Mouse (Mus musculus) cerebellum, adult 2 months (tissue): ENCODE data around the gene Npb. TPM values are rescaled to one million over a fixed set of nuclear protein-coding genes. Genes with fewer than 3 reads are reported as not detected.

Source experiments
- DNase-seq, 2 experiments: peaks; one replicate each; pipeline ENCODE4 v3.0.0; 2021
- H3K27ac ChIP-seq: fragments of 200-500 bp; 2 replicates; pipeline ENCODE4 v1.5.1; 2012; ENCODE audit warnings: low read length, control low read depth, inconsistent platforms; ENCODE audit not compliant: insufficient read depth
- H3K27me3 ChIP-seq: fragments of 200-500 bp; 2 replicates; pipeline ENCODE4 v1.6.1; 2012; ENCODE audit warnings: inconsistent platforms, mild to moderate bottlenecking, low read length, moderate library complexity; ENCODE audit not compliant: control insufficient read depth, insufficient read depth
- H3K4me1 ChIP-seq: fragments of 200-500 bp; 2 replicates; pipeline ENCODE4 v1.6.1; 2011; ENCODE audit warnings: low read length; ENCODE audit not compliant: control insufficient read depth, insufficient read depth
- H3K4me3 ChIP-seq: fragments of 200-500 bp; replicated peaks from 2 replicates; pipeline ENCODE3; 2011; ENCODE audit warnings: mild to moderate bottlenecking, low read depth, low read length, control low read depth; ENCODE audit not compliant: insufficient read depth
- CTCF ChIP-seq: fragments of 200-500 bp; IDR thresholded peaks from 2 replicates; pipeline ENCODE4 v1.5.1; 2011; ENCODE audit warnings: low read depth, mild to moderate bottlenecking, control low read depth, low read length, moderate library complexity, borderline replicate concordance; ENCODE audit not compliant: insufficient read depth
- POLR2A ChIP-seq: fragments of 200-500 bp; IDR thresholded peaks from 2 replicates; pipeline ENCODE4 v1.6.1; 2011; ENCODE audit warnings: low read length, control low read depth, borderline replicate concordance; ENCODE audit not compliant: insufficient read depth
- WGBS: fragments of 180-500 bp; shearing (Covaris S2); methylation state at CpG from one replicate; pipeline ENCODE4 v1.1.7; 2018; 5-methylcytosine and 5-hydroxymethylcytosine counted together
- polyA plus RNA-seq: library from polyadenylated mRNA; depleted of rRNA; stranded (reverse); fragments of >200 nt; gene quantifications from 2 replicates; pipeline ENCODE4 v1.2.3, GENCODE M21; 2012

The Npb gene
- polyA plus RNA-seq, 1 experiment: 5.6 TPM

DNA sequence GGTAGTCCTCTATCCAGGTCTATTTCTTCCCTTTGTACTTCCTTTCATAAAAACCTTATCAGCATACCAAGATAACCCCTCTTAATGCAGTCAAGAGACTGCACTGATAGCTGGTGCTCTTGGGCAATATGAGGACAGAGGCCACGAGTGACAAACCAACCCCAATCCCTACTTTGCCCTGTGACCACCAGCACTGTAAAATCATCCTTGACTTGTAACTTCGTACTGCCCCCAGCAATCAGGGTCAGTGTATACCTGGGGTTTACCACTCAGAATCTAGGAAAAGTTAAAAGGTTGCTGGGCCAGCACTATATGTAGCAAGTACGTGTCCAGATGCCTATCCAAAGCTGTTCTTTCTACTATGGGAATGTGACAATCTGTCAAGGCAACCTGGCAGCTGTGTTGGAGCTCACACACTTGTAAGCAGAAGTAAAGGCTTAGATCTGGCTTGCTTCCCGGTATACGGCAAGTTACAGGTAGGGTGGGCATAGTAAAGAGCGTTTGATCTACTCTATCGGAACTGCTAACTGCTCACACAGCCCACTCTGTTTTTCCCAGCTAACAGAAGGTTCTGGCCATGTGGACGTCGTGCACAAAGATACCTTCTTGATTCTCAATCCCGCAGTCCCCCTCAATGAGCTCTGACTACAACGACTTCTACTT, 36.4 kb upstream of the Npb start:
- Histone ChIP-seq H3K27ac (peak overlapping the region; percentile 63; the same call in 1 of the 2 replicates), H3K27me3 (no peaks in the 10 kb centered on the region), H3K4me3 (peak overlapping the region; percentile 92), H3K4me1 (no peaks in the 10 kb centered on the region)
- WGBS: 8% methylated on average over 11 of the region's 11 CpGs
- TF ChIP-seq CTCF (no peak), POLR2A (no peak)
- DNase-seq: no peak

DNA sequence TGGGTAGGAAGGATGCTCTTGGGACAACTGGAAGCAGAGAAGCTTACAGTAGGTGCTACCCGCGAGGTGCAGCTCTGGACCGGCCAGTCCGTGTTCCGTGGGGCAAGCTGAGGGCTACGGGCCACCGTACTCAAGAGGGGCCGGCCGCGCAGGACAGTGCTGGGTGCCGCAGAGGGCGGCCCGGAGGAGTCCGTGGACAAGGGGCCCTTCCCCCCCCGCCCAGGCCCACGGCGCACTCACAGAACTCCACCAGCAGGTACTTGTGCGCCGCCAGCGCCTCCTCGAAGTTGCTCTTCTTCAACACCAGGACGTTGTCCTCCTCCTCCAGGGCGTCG, 35.9 kb upstream of the Npb start:
- peak overlapping the region; percentile 92 for H3K4me3 ChIP-seq
- WGBS: under 1% methylated on average over 22 of the region's 24 CpGs
- no peaks in the 10 kb centered on the region for H3K27me3 ChIP-seq
- peak overlapping the region; percentile 63 for H3K27ac ChIP-seq
- no peak for DNase-seq
- TF ChIP-seq CTCF (no peak), POLR2A (no peak)
- no peaks in the 10 kb centered on the region for H3K4me1 ChIP-seq

GRCm38 (mm10) chr11:120572752-120573584, 35.3 kb upstream of the Npb start, which contains the start of gene P4hb:
TSS of gene P4hb (minus strand) at chr11:120573253.
- WGBS: under 1% methylated on average over 94 of the region's 94 CpGs
- peak; percentile 97 for TF ChIP-seq POLR2A
- no peak for TF ChIP-seq CTCF
- Histone ChIP-seq H3K4me3 (peak within 1 kb of the TSS; percentile 92), H3K27me3 (no peaks in the 10 kb centered on the region), H3K27ac (peak within 1 kb of the TSS; percentile 78), H3K4me1 (no peaks in the 10 kb centered on the region)
- DNase-seq: peak; percentile 100

DNA sequence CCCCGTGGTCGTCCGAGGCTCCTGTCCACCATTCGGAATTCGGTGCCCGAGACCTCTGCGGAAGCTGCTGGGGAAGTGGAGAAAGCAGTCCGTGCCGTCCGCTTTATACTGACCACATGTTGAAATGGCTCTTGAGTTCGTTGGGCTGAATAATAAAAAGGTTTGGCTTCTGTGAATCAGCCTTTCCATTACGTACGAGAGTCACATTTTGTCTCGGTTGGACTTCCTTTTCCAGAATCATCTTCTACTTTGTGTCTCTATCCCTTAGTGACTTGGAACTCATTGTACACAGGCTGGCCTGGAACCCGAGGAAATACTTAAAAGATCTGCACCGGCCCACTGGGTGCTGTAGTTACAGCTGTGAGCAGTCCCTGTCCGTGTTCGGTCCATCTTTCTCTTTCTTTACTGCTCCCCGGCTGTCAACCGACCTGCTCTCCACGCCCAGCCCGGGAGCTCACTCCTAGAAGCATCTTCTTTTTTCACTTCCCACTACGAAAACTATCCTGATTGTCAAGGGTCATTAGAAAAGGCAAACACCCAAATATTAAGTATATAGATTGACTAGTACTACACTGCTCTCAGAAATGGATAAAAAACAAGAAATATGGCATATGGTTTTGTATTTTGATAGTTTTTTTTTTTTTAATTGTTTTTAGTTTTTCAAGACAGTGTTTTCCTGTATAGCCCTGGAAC, 34.5 kb upstream of the Npb start:
- no peak for TF ChIP-seq CTCF
- TF ChIP-seq POLR2A: no peak
- H3K27me3 ChIP-seq: no peaks in the 10 kb centered on the region
- WGBS: 0% methylated on average over 23 of the region's 23 CpGs
- peak overlapping the region; percentile 78 for H3K27ac ChIP-seq
- DNase-seq: no peak
- H3K4me1 ChIP-seq: no peaks in the 10 kb centered on the region
- peak overlapping the region; percentile 86 for H3K4me3 ChIP-seq

GRCm38 (mm10) chr11:120574278-120574600, 34.0 kb upstream of the Npb start:
- no peak overlapping the region for H3K4me3 ChIP-seq
- no peak for DNase-seq
- H3K4me1 ChIP-seq: peaks cover 2% of the 10 kb centered on the region; the same call in 1 of the 2 replicates
- no peaks in the 10 kb centered on the region for H3K27me3 ChIP-seq
- 31% methylated on average over 5 of the region's 5 CpGs for WGBS
- TF ChIP-seq CTCF (no peak), POLR2A (no peak)
- H3K27ac ChIP-seq: no peak overlapping the region

GRCm38 (mm10) chr11:120575046-120575445, 33.2 kb upstream of the Npb start:
- WGBS: 80% methylated on average over 2 of the region's 2 CpGs
- Histone ChIP-seq H3K4me1 (peaks cover 10% of the 10 kb centered on the region), H3K4me3 (no peak overlapping the region), H3K27ac (no peak overlapping the region), H3K27me3 (no peaks in the 10 kb centered on the region)
- TF ChIP-seq POLR2A (no peak), CTCF (no peak)
- no peak for DNase-seq

DNA sequence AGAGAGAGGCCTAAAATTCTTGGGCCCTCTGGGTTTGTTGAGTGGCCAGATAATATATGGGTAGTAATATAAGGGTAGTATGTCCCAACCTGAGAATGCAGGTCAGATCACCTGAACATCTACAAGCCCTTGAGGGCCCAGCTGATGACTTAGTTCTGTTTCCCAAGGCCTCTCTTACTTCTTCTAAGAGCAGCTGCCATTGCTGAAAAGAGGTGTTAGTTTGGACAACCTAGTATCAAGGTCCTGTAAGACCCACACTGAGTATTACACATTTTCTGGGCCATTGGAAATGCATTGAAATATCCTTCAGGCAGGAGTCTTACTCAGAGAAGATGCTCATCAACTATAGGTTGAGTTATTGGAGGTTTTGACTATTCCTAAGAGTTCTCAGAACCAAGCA, 32.3 kb upstream of the Npb start:
- H3K4me3 ChIP-seq: no peak overlapping the region
- no peak overlapping the region for H3K27ac ChIP-seq
- no peak for TF ChIP-seq POLR2A
- no peak for TF ChIP-seq CTCF
- no peaks in the 10 kb centered on the region for H3K27me3 ChIP-seq
- no peak for DNase-seq
- peaks cover 13% of the 10 kb centered on the region for H3K4me1 ChIP-seq

GRCm38 (mm10) chr11:120576365-120576981, 31.8 kb upstream of the Npb start:
- no peak overlapping the region for H3K27ac ChIP-seq
- TF ChIP-seq POLR2A (no peak), CTCF (no peak)
- no peak overlapping the region for H3K4me3 ChIP-seq
- DNase-seq: no peak
- H3K4me1 ChIP-seq: peaks cover 13% of the 10 kb centered on the region
- H3K27me3 ChIP-seq: no peaks in the 10 kb centered on the region
- 71% methylated on average over 3 of the region's 3 CpGs for WGBS
